Mouse (Mus musculus) adrenal gland, postnatal 25 days (tissue): ENCODE measurements around the gene Axin2. TPM values are rescaled to one million over a fixed set of nuclear protein-coding genes. Genes with fewer than 3 reads are reported as not detected.

ENCODE experiments used
- DNase-seq: peaks from one replicate; pipeline ENCODE4 v3.0.0; 2021; ENCODE audit warnings: mixed read lengths
- total RNA-seq: library from RNA; stranded (reverse); gene quantifications from 2 replicates; pipeline ENCODE4 v1.2.3, GENCODE M21; 2021

The Axin2 gene
- total RNA-seq, 1 experiment from 2014 or later: 42.0 TPM

GRCm38 (mm10) chr11:108906590-108907254 is 13.4 kb upstream of the Axin2 start:
- DNase-seq: no peak

DNA sequence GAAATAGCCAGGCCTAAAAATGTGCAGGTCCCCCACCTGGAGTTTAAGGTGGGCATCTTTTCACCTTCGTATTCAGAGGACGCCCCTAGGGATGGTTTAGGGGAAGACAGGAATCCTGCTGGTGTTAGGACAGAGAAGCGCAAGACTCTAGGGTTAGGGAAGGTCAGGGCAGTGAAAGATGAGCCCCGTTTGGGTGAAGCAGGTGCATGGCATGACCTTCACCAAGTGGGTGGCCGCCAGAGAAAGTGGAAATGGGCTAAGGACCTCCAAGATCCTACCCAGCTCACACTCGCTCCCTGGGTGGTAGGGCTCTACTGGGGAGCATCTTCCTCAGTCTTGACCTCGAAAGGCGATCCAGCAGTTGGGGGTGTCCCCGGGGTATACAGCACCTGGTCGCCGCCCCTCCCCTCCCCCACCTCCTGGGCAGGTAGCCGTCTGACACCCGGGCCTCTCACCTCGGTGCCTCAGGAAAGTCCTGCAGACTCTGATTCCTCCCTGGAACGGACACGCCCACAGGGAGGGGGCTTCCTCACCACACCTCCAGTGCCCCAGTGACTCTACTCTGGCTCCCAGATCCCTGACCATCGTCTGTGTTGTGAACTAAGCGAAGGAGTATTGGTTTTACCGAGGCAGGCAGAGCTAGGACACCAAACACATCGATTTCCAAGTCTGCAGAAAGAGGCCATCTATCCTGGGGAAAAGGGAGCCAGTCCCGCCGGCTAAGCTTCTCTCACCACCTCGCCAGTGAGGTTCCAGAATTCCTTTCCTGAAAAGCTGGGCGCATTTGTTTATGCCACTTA is 10.6 kb upstream of the Axin2 start:
- no peak for DNase-seq

DNA sequence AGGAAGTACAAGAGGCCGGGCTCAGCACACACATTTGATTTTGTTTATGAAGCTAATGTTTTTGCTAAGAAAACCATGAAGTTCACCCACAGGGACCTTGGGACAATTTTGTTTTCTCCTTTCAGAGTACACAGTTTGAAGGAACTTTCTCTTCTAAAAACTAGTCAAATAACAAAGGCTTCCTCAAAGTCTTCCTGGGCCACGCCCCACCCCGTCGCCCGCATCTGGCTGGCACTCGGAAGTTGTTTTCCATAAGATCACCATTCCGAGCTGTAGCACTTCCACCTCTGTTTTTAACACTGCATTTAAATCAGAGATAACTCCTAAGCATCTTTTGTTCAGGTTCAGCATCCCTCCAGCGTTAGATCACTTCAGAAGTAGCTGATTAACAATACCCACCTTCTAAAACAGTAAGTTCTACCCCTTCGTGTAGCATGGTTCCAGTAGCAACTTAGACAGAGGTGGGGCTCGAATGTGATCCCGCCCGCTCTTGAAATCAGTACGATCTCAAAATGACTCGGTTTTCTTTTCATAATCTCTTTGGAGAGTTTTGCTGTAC is 9.7 kb upstream of the Axin2 start:
- no peak for DNase-seq

- DNase-seq: no peak
Measured at GRCm38 (mm10) chr11:108910903-108911302, 9.2 kb upstream of the Axin2 start.

GRCm38 (mm10) chr11:108912174-108912573 is 8.0 kb upstream of the Axin2 start:
- no peak for DNase-seq

GRCm38 (mm10) chr11:108917422-108918324 is 2.5 kb upstream of the Axin2 start:
- DNase-seq: no peak

DNA sequence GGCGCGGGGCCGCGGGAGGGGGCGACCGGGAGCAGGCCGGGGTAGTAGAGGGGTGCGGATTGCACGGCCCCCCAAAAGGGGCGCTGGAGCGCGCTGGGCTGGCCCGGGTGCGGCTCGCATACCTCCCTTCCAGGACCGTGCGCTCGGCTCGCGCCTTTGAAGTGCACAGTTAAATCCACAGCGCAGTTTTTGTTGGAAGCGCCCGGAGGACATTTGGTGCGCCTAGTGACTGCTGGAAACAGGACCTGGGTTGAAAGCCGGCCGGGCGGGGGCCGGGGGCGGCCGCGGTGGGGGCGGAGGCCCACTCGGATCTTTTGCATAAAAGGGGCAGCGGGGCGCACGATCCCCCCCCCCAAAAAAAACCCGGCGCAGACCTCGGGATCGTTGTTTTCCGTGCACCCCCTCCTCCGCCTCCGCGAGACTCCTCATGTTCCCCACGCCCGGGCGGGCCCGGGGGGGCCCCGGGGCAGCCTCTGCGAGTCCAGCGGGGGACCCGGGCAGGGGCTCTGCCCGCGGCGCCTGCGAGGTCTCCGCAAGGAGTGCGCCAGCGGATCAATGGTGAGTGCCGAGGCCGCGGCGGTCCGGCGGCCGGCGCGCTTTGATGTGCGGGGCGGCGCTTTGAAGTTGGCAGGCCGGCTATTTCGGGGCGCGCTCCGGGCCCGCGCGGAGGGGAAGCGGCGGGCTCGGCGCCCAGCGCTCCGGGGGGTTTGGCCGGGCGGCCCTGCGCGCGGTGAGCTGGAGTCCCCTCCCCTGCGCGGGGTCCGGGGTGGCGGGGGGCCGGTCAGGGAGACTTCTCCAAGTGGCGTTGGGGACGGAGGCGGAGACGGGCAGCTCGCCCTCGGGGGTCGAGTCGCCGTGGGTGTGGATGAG is 722 bp downstream of the Axin2 start:
- DNase-seq: peak; percentile 85

DNA sequence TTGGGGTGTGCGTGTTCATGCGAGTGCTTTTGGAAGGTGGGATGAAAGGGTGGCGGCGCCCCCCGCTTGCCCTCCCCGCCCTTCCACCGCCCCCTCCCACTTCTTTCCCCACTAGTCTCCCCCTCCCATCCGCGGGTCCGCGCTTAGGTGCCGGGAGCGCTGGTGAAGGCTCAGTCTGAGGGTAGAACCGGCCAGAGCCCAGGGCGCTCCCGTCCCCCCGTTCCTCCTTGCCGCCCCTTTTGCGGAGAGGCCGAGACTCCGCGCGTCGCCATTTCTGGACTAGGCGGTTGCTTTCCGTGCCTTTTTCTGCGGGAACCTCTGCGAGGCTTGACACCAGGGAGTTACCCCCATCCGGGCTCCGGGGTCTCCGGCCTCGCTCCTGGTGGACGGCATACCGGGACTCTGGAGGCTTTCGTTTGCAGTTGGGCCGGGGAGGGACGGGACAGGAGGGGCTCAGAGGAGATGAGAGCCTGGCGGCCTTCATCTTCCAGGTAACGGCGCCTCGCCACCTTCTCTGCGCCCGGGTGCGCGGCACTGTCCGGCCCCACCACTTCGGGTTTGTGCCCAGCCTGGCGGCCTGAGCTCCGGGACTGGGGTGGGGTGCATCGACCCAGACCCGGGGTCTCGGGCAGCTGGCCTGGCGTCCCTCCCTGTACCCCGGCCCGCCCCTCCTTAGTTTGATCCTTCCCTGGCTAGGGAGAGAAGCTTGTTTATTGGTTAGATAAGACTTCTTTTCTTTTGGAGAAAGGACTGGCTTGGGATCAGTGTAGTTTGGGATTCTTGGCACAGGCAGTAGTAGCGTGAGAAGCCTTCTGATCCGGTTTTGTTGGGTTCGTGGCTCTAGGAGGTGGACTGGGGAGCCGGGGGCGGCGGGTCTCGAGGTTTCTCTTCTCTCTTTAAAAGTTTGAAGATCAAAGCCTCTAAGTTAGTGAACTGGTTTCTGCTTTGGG is 1.6 kb downstream of the Axin2 start:
- DNase-seq: peak; percentile 46

GRCm38 (mm10) chr11:108922511-108923187 is 2.5 kb downstream of the Axin2 start:
- no peak for DNase-seq

GRCm38 (mm10) chr11:108923188-108923575 is 3.0 kb downstream of the Axin2 start:
- no peak for DNase-seq

- no peak for DNase-seq
Measured at GRCm38 (mm10) chr11:108923781-108924180, 3.6 kb downstream of the Axin2 start.

- no peak for DNase-seq
Measured at GRCm38 (mm10) chr11:108924346-108924745, 4.2 kb downstream of the Axin2 start.

DNA sequence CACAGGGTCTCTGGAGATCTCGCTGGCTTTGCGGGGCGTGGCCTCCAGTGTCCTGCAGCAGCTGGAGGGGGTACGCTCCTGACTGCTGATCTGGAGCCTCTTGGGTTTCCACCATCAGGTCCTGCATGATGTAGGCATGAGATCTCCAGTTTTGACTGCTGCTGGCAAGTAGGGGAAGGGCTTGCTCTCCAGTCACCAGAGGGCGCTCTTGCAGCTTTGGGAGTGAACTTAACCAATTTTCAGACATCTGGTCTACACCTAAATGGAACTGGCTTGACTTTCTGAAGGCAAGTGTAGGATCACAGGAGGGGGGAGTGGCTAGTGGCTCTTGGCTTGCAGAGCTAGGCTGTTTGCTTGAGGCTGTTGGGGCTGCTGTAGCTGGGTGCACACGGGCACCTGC is 5.1 kb downstream of the Axin2 start:
- peak; percentile 90 for DNase-seq

DNA sequence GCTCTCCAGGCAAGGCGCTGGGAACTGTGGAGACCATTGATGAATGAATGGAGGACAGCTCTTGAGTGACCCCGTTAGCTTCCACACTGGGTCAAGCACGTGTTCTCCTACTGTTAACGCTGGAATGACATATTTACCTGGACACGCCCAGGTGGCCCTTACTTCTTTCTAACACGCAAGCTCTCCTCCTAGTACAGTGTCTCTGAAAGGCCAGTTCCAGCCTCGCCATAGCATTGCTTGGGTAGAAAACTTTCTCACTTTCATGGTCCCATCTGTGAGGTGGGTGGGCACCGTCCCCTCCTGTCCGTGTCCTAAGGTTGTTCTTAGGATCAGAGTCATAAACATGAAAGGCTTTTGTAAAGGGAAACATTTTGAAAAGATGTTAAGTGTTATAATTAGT is 5.7 kb downstream of the Axin2 start:
- no peak for DNase-seq

- no peak for DNase-seq
Measured at GRCm38 (mm10) chr11:108926345-108927092, 6.4 kb downstream of the Axin2 start.

GRCm38 (mm10) chr11:108927093-108927444 is 6.9 kb downstream of the Axin2 start:
- DNase-seq: no peak

GRCm38 (mm10) chr11:108928096-108928495 is 7.9 kb downstream of the Axin2 start:
- DNase-seq: no peak

DNA sequence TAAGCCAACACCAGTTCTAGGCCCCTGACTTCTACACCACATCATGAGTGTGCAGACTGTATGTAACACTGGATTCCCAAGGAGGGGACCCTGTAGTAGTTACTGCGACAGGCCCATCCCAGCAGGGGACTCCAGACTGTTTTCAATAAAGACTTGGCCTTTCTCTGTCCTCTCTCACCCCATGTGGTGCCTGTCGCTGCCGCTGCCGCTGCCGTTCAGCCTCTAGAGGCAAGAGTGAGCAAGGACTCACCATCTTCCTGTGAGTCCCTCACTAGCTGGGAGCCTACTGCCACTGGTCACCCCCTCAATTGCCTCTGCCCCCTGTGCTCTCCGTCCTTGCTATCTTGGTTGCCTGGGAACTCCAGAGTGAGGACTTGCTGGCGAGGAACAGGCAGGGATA is 8.6 kb downstream of the Axin2 start:
- no peak for DNase-seq

DNA sequence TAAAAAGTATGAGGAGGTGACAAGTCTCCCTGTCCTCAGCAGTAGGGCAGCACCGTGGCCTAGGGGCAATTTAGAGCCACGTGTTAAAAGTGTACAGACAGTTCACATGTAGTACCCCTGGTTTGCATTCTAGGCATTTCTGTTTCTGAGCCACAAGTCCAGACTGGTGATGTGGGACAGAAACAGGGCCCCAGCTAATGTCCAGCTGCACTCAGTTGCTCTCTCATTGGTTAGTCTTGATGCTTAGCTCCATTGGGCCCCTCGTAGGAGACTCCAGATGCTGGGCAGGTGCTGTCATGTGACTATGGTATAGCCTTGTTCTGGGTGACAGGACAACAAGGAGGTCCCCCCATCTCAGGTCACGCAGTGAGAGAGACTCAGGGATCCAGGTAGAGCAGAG is 9.0 kb downstream of the Axin2 start:
- no peak for DNase-seq
